Mouse (Mus musculus) megakaryocyte, embryonic 14.5 days (primary cell): ENCODE data around the gene Gm17428. TPM values are rescaled to one million over a fixed set of nuclear protein-coding genes. Genes with fewer than 3 reads are reported as not detected.

Experiments used
- H3K27me3 ChIP-seq: replicated peaks from 2 replicates; pipeline ENCODE3; 2012; ENCODE audit warnings: inconsistent platforms
- H3K36me3 ChIP-seq: replicated peaks from 2 replicates; pipeline ENCODE3; 2012; ENCODE audit warnings: low read length, inconsistent platforms, mixed read lengths
- H3K4me1 ChIP-seq: 2 replicates; pipeline ENCODE4 v1.6.1; 2012; ENCODE audit warnings: inconsistent platforms
- H3K4me3 ChIP-seq: replicated peaks from 2 replicates; pipeline ENCODE3; 2012; ENCODE audit warnings: moderate library complexity, mild to moderate bottlenecking, inconsistent platforms
- H3K9me3 ChIP-seq: 2 replicates; pipeline ENCODE4 v1.6.1; 2012; ENCODE audit warnings: inconsistent platforms
- FLI1 ChIP-seq: IDR thresholded peaks from 2 replicates; pipeline ENCODE4 v1.6.1; 2012; ENCODE audit warnings: low read length, inconsistent platforms, mixed read lengths
- GATA1 ChIP-seq: IDR thresholded peaks from 3 replicates; pipeline ENCODE4 v1.6.1; 2012; ENCODE audit warnings: mixed read lengths, low read length, inconsistent platforms, borderline replicate concordance
- polyA plus RNA-seq: library from polyadenylated mRNA; stranded (reverse); fragments of >175 nt; gene quantifications from 2 replicates; pipeline ENCODE4 v1.2.3, GENCODE M21; 2012; ENCODE audit warnings: low replicate concordance; ENCODE audit not compliant: insufficient read depth

The Gm17428 gene
- polyA plus RNA-seq, 1 experiment, result not detected

DNA sequence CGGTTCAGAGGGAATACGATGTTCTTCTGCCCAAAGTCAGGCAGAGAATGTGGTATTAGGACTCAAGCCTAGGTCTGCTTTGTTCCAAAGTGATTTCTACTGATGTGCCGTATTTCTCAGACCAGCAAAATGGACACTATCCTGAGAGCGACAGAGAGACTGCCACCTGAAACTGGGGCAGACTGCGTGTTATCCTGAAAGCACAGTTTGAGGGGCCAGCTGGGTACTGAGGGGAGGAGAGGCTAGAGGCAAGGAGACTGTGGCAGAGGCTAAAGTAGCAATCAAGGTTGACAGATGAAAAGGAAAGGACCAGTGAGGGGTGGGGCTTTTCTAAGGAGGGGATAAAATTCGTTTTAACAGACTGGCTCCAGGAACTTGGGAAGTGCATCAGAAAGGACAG is 24.1 kb downstream of the Gm17428 start:
- Histone ChIP-seq H3K27me3 (peaks cover 63% of the 10 kb centered on the region), H3K9me3 (peaks cover 5% of the 10 kb centered on the region), H3K4me1 (peaks cover 23% of the 10 kb centered on the region), H3K4me3 (no peak overlapping the region), H3K36me3 (no peaks in the 10 kb centered on the region)
- TF ChIP-seq GATA1, result no peak
- TF ChIP-seq FLI1, result no peak

- peaks cover 61% of the 10 kb centered on the region for H3K27me3 ChIP-seq
- TF ChIP-seq GATA1 (no peak), FLI1 (no peak)
- H3K36me3 ChIP-seq, result no peaks in the 10 kb centered on the region
Observed at GRCm38 (mm10) chr14:55001446-55001845, 24.7 kb downstream of the Gm17428 start.

DNA sequence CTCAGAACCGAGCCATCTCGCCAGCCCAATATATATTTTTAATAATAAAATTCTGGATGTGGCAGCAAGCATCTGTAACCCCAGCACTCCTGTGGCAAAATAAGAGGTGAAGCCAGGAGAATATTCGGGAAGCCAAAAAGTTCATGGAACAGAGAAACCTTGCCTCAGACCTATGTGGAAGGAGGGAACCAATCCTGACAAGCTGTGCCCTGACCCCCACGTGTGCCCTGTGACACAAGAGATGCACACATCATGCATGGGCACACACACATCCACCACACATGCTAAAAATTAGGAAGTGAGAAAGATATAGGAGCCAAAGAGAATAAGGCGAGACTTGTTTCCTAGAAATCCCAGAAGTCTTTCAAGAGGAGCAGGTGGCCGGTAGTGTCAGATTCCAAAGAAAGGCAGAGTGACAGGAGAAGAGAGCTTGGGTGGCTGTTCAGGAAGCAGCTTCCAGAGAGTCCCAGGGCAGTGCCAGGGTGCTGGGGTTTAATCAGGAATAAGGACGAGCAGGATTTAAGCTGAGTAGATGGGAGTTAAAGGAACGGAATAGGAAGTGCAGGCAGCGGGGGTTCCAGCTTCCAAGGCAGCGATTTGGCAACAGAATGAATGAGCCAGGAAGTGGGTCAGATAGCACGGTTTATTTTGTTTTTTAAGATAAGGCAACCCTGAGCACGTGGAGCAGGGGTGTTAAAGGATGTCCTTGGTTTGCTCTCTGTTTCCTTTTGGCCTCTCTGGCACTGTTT is 25.4 kb downstream of the Gm17428 start:
- H3K4me1 ChIP-seq, result peaks cover 23% of the 10 kb centered on the region
- no peak overlapping the region for H3K4me3 ChIP-seq
- H3K27me3 ChIP-seq, result peaks cover 54% of the 10 kb centered on the region
- H3K9me3 ChIP-seq, result peaks cover 5% of the 10 kb centered on the region
- no peaks in the 10 kb centered on the region for H3K36me3 ChIP-seq
- TF ChIP-seq GATA1 (no peak), FLI1 (no peak)

More at GRCm38 (mm10) chr14:55001446-55001845, 24.7 kb downstream of the Gm17428 start:
- no peak overlapping the region for H3K4me3 ChIP-seq
- H3K9me3 ChIP-seq, result peaks cover 5% of the 10 kb centered on the region
- H3K4me1 ChIP-seq, result peaks cover 23% of the 10 kb centered on the region

GRCm38 (mm10) chr14:55002687-55003120 is 26.0 kb downstream of the Gm17428 start:
- H3K4me1 ChIP-seq, result peaks cover 23% of the 10 kb centered on the region
- TF ChIP-seq FLI1 (no peak), GATA1 (no peak)
- H3K36me3 ChIP-seq, result no peaks in the 10 kb centered on the region
- no peak overlapping the region for H3K4me3 ChIP-seq
- peaks cover 50% of the 10 kb centered on the region for H3K27me3 ChIP-seq
- peaks cover 5% of the 10 kb centered on the region for H3K9me3 ChIP-seq

- H3K36me3 ChIP-seq, result no peaks in the 10 kb centered on the region
- no peak overlapping the region for H3K4me3 ChIP-seq
- H3K27me3 ChIP-seq, result peaks cover 46% of the 10 kb centered on the region
- H3K9me3 ChIP-seq, result peaks cover 5% of the 10 kb centered on the region
- TF ChIP-seq GATA1 (no peak), FLI1 (no peak)
- H3K4me1 ChIP-seq, result peaks cover 23% of the 10 kb centered on the region
Observed at GRCm38 (mm10) chr14:55003878-55004855, 27.4 kb downstream of the Gm17428 start.

GRCm38 (mm10) chr14:55005506-55005905 is 28.8 kb downstream of the Gm17428 start:
- no peak for TF ChIP-seq GATA1
- H3K36me3 ChIP-seq, result no peaks in the 10 kb centered on the region
- no peak overlapping the region for H3K4me3 ChIP-seq
- peaks cover 5% of the 10 kb centered on the region for H3K9me3 ChIP-seq
- H3K27me3 ChIP-seq, result peaks cover 47% of the 10 kb centered on the region
- peaks cover 23% of the 10 kb centered on the region for H3K4me1 ChIP-seq

- H3K9me3 ChIP-seq, result peaks cover 5% of the 10 kb centered on the region
- TF ChIP-seq FLI1 (no peak), GATA1 (no peak)
- no peaks in the 10 kb centered on the region for H3K36me3 ChIP-seq
- peaks cover 43% of the 10 kb centered on the region for H3K27me3 ChIP-seq
- H3K4me1 ChIP-seq, result peaks cover 23% of the 10 kb centered on the region
- H3K4me3 ChIP-seq, result no peak overlapping the region
Observed at GRCm38 (mm10) chr14:55005967-55006366, 29.2 kb downstream of the Gm17428 start.

GRCm38 (mm10) chr14:55006541-55006940 is 29.8 kb downstream of the Gm17428 start:
- TF ChIP-seq GATA1, result no peak
- no peak for TF ChIP-seq FLI1
- peaks cover 23% of the 10 kb centered on the region for H3K4me1 ChIP-seq
- H3K9me3 ChIP-seq, result 0 out of 2 replicates have a peak, but pooled peaks cover 2% of the 10 kb centered on the region
- no peaks in the 10 kb centered on the region for H3K36me3 ChIP-seq
- H3K4me3 ChIP-seq, result no peak overlapping the region
- H3K27me3 ChIP-seq, result peaks cover 37% of the 10 kb centered on the region

DNA sequence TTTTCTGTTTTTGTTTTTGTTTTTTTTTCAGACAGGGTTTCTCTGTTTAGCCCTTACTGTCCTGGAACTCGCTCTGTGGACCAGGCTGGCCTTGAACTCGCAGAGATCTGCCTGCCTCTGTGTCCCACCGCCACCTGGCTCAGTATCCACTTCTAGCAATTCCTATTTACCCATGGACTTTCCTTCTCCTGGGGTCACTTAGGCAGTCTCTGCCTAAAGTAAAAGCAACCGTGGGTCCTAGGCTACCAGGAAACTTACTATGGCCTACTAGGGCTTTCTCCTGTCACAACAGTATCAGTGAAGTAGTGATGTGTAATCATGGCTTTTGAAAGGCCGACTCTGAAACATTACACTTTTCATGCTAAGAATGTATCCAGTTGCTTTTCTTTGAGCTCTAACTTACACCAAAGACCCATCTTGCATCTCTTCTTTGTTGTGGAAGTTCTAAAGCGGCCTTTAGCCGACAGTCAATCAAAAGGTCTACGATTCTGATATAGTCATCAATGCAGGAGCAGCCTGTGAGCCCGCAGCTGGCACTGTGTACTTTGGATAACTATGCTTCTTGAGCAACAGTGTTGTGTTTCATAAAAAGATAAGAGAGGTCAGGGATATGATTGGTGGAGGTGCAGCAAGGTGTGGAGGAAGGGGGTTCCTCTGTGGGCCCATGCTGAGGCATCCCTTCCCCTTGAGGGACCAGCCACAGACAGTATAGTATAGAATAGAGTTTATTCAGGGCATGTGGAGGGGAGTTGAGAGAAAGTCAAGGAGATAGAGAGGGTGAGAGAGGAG is 30.6 kb downstream of the Gm17428 start:
- H3K36me3 ChIP-seq, result no peaks in the 10 kb centered on the region
- no peak overlapping the region for H3K4me3 ChIP-seq
- H3K27me3 ChIP-seq, result peaks cover 35% of the 10 kb centered on the region
- TF ChIP-seq FLI1, result no peak
- no peak for TF ChIP-seq GATA1
- H3K9me3 ChIP-seq, result 0 out of 2 replicates have a peak, but pooled peaks cover 2% of the 10 kb centered on the region
- H3K4me1 ChIP-seq, result peaks cover 18% of the 10 kb centered on the region
